Mouse (Mus musculus) cerebellum, adult 8-10 months (tissue): Measurements from ENCODE around the gene Vmn1r66.
"Not testable (repeated sequence)": the region's sequence is repeated elsewhere in the genome, so short reads cannot be mapped to it uniquely, and the experiment has no call there.

Experiments
- DNase-seq: peaks from one replicate; pipeline ENCODE4 v3.0.0; 2022

The Vmn1r66 gene

GRCm38 (mm10) chr7:10277906-10278305 lies at the start of gene Vmn1r66:
Gene Vmn1r66, minus strand, starts transcription at chr7:10278006.
- no peak for DNase-seq

- DNase-seq, result not testable (repeated sequence)
Observed at GRCm38 (mm10) chr7:10325462-10325861, 47.7 kb upstream of the Vmn1r66 start.

- no peak for DNase-seq
Observed at GRCm38 (mm10) chr7:10252075-10252474, 25.7 kb downstream of the Vmn1r66 start.

GRCm38 (mm10) chr7:10249146-10249545 lies 28.7 kb downstream of the Vmn1r66 start:
- no peak for DNase-seq
